Mouse (Mus musculus) ES-Bruce4 (cell line): ENCODE data around the gene Akap6. TPM values are rescaled to one million over a fixed set of nuclear protein-coding genes. Genes with fewer than 3 reads are reported as not detected.

Source experiments
- H3K27ac ChIP-seq: 2 replicates; pipeline ENCODE4 v1.5.1; 2012; ENCODE audit warnings: low read length, inconsistent platforms; ENCODE audit not compliant: insufficient read depth
- H3K27me3 ChIP-seq: 2 replicates; pipeline ENCODE4 v1.6.1; 2012; ENCODE audit warnings: mild to moderate bottlenecking, low read length, inconsistent platforms; ENCODE audit not compliant: control insufficient read depth, poor library complexity, insufficient read depth, severe bottlenecking
- H3K36me3 ChIP-seq: 2 replicates; pipeline ENCODE4 v1.6.1; 2012; ENCODE audit warnings: inconsistent platforms, mild to moderate bottlenecking, low read length, moderate library complexity; ENCODE audit not compliant: control insufficient read depth, poor library complexity, insufficient read depth, severe bottlenecking
- H3K4me1 ChIP-seq: one replicate; pipeline ENCODE4 v1.8.1; 2011; ENCODE audit warnings: low read length; ENCODE audit not compliant: control insufficient read depth, insufficient read depth
- H3K4me3 ChIP-seq: 2 replicates; pipeline ENCODE4 v1.5.1; 2011; ENCODE audit warnings: low read depth, mild to moderate bottlenecking, low read length
- H3K9ac ChIP-seq: 2 replicates; pipeline ENCODE4 v1.6.1; 2012; ENCODE audit warnings: low read depth, mild to moderate bottlenecking, inconsistent platforms; ENCODE audit not compliant: poor library complexity, severe bottlenecking
- H3K9me3 ChIP-seq: replicated peaks from 2 replicates; pipeline ENCODE4 v1.6.1; 2012; ENCODE audit warnings: mild to moderate bottlenecking, low read length, inconsistent platforms; ENCODE audit not compliant: control insufficient read depth, poor library complexity, insufficient read depth, severe bottlenecking
- CTCF ChIP-seq: IDR thresholded peaks from one replicate; pipeline ENCODE4 v1.8.1; 2011; ENCODE audit warnings: low read depth, low read length
- EP300 ChIP-seq: IDR thresholded peaks from 2 replicates; pipeline ENCODE4 v1.6.1; 2011; ENCODE audit warnings: low read depth, low read length; ENCODE audit not compliant: insufficient read depth
- POLR2A ChIP-seq: IDR thresholded peaks from one replicate; pipeline ENCODE4 v1.8.1; 2011; ENCODE audit warnings: low read length; ENCODE audit not compliant: insufficient read depth
- polyA plus RNA-seq: library from polyadenylated mRNA; stranded (reverse); fragments of >200 nt; gene quantifications from 2 replicates; pipeline ENCODE4 v1.2.4, GENCODE M21; 2011; ENCODE audit warnings: low read depth; ENCODE audit not compliant: missing spikeins, insufficient read depth, insufficient read length

Akap6 gene
- polyA plus RNA-seq, 1 experiment, result 0.06 TPM

GRCm38 (mm10) chr12:53033404-53033913, 334.3 kb downstream of the Akap6 start:
- H3K27ac ChIP-seq, result no peak overlapping the region
- no peaks in the 10 kb centered on the region for H3K9me3 ChIP-seq
- no peak overlapping the region for H3K4me3 ChIP-seq
- H3K27me3 ChIP-seq, result no peaks in the 10 kb centered on the region; the same call in 1 of the 2 replicates
- no peaks in the 10 kb centered on the region for H3K36me3 ChIP-seq
- H3K4me1 ChIP-seq, result no peaks in the 10 kb centered on the region
- no peak overlapping the region for H3K9ac ChIP-seq
- TF ChIP-seq EP300, result no peak
- no peak for TF ChIP-seq POLR2A
- no peak for TF ChIP-seq CTCF

- H3K27me3 ChIP-seq, result no peaks in the 10 kb centered on the region
- no peaks in the 10 kb centered on the region for H3K36me3 ChIP-seq
- H3K4me3 ChIP-seq, result no peak overlapping the region
- H3K27ac ChIP-seq, result no peak overlapping the region
- no peaks in the 10 kb centered on the region for H3K4me1 ChIP-seq
- no peaks in the 10 kb centered on the region for H3K9me3 ChIP-seq
- TF ChIP-seq CTCF (no peak), POLR2A (no peak), EP300 (no peak)
- H3K9ac ChIP-seq, result no peak overlapping the region
Measured at GRCm38 (mm10) chr12:53040634-53041033, 341.5 kb downstream of the Akap6 start.

- no peaks in the 10 kb centered on the region for H3K36me3 ChIP-seq
- no peak overlapping the region for H3K4me3 ChIP-seq
- no peaks in the 10 kb centered on the region for H3K9me3 ChIP-seq
- no peak for TF ChIP-seq POLR2A
- TF ChIP-seq CTCF, result peak; percentile 31
- H3K9ac ChIP-seq, result no peak overlapping the region
- H3K27me3 ChIP-seq, result no peaks in the 10 kb centered on the region
- H3K27ac ChIP-seq, result no peak overlapping the region
- H3K4me1 ChIP-seq, result no peaks in the 10 kb centered on the region
Measured at GRCm38 (mm10) chr12:53042739-53043138, 343.6 kb downstream of the Akap6 start.

GRCm38 (mm10) chr12:53057606-53058005, 358.4 kb downstream of the Akap6 start:
- no peaks in the 10 kb centered on the region for H3K9me3 ChIP-seq
- H3K27me3 ChIP-seq, result no peaks in the 10 kb centered on the region
- H3K4me1 ChIP-seq, result no peaks in the 10 kb centered on the region
- H3K27ac ChIP-seq, result no peak overlapping the region
- H3K4me3 ChIP-seq, result no peak overlapping the region
- no peaks in the 10 kb centered on the region for H3K36me3 ChIP-seq
- no peak overlapping the region for H3K9ac ChIP-seq
- TF ChIP-seq POLR2A (no peak), EP300 (no peak), CTCF (no peak)

- Histone ChIP-seq H3K27ac (no peak overlapping the region), H3K27me3 (no peaks in the 10 kb centered on the region), H3K9ac (no peak overlapping the region), H3K36me3 (no peaks in the 10 kb centered on the region), H3K4me1 (peaks cover 2% of the 10 kb centered on the region), H3K4me3 (no peak overlapping the region), H3K9me3 (no peaks in the 10 kb centered on the region)
- no peak for TF ChIP-seq EP300
- no peak for TF ChIP-seq CTCF
- TF ChIP-seq POLR2A, result no peak
Measured at GRCm38 (mm10) chr12:53060903-53061302, 361.7 kb downstream of the Akap6 start.

GRCm38 (mm10) chr12:53061466-53062124, 362.4 kb downstream of the Akap6 start:
- Histone ChIP-seq H3K9ac (no peak overlapping the region), H3K4me1 (peaks cover 2% of the 10 kb centered on the region), H3K4me3 (no peak overlapping the region), H3K27ac (no peak overlapping the region), H3K9me3 (no peaks in the 10 kb centered on the region), H3K27me3 (no peaks in the 10 kb centered on the region), H3K36me3 (no peaks in the 10 kb centered on the region)
- TF ChIP-seq EP300, result 0 out of 2 replicates have a peak, but pooled peaks have one; percentile 51
- TF ChIP-seq POLR2A, result no peak
- no peak for TF ChIP-seq CTCF
